Mouse (Mus musculus) kidney, postnatal 10 days (tissue): Measurements from ENCODE around the gene Prr7.

Source experiments
- DNase-seq: peaks from one replicate; pipeline ENCODE4 v3.0.0; 2021; ENCODE audit warnings: mixed read lengths

Prr7 gene

GRCm38 (mm10) chr13:55478036-55478435 is 14.0 kb downstream of the Prr7 start:
- peak; percentile 62 for DNase-seq

- DNase-seq = peak; percentile 33
Measured at GRCm38 (mm10) chr13:55479008-55479407, 14.9 kb downstream of the Prr7 start.

DNA sequence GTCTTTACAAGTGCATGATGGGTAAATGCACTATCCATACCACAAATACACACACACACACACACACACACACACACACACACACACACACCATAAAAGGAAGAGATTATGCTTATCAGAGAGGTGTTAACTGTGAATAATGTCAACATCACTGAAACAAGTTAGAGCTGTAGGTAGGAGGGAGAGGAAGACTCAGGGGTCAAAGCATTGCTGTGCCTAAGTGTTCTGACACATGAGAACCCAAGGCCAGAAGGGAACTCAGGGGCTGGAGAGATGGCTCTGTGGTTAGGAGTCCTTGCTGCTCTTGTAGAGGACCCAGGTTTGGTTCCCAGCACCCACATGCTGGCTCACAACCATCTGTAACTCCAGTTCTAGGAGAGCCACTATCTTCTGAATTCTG is 15.9 kb downstream of the Prr7 start:
- DNase-seq = no peak

DNA sequence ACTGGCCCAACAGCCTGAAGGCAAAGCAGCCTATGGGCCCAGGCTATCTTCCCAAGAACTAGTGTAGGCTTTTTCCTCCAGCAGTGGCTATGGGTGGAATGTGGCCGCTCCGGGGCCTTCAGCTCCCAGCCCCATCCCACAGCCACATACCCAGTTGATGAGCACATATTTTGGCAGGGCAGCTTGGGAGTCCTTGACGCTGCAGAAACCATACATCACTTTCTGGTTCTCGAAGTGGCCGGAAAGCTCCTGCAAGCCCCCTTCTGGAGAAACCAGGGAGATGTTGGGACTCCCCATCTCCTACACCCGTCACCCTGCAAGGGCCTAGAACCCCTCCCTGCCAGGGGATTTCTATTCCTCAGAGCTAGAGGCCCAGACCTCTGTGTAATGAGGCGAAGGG is 18.5 kb downstream of the Prr7 start:
- DNase-seq = peak; percentile 60

DNA sequence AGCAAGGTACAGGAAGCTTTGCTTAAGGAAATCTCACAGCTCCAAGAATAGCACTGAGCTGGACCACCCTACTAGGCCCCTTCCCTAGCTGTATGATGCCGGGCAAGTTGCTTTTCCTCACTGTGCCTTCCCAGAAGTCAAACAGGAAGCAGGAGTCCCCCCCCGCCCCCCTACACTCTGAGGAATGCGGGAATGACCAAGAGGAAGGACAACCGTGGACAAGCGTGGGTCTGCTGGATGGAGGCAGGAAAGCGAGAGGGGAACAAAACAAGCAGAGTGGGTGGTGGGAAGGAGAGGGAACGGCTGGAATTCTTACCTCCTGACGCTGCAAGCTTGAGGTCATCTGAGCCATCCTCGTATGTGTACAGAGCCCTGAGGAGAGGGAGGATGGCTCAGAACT is 19.0 kb downstream of the Prr7 start:
- DNase-seq = peak; percentile 32

DNA sequence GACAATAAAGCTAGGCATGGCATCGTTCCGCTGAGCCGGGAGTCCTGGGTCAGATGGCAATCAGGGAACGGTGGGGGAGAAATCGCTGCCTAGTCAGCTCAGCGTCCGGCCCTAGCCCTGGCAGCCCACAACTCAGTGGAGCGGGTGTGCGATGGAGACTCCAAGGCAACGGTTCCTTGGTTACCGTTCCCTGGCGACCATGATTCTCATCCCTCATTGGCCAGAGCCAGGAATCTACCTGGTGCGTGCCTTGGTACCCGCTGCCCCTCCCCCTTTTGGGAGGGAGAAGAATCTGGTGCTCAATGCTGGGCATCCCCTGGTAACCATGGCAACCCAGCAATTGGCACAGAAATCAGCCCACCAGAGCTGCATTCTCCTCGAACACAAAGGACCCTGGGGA is 19.5 kb downstream of the Prr7 start:
- DNase-seq = peak; percentile 45

DNA sequence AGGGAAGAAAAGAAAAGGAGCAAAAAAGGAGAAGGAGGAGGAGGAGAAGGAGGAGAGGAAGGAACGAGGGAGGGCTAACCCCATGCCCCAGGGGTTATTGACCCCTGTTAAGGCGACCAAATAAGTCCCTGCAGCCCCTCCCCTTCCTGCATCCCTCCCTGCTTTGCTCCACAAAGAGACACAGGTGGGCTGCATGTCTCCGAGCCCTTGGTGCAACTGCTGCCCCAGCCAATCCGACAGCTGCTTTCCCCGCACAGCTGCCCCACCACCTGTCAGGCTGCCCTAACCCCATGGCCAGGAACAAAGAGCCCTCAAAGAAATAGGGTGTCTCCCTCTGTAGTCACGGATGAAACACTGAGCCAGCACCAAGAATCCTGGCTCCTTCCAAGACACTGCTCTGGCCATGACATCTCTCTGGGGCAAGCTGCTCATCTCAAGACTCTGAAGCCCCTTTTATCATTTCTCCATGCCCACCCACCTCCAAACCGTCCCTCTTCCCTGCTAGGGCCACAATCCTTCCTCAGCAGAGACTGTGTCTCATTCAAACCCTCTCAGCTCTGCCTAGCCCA is 20.5 kb downstream of the Prr7 start:
- peak; percentile 11 for DNase-seq

GRCm38 (mm10) chr13:55486029-55486794 is 22.1 kb downstream of the Prr7 start:
- peak; percentile 61 for DNase-seq

GRCm38 (mm10) chr13:55486916-55487577 is 23.0 kb downstream of the Prr7 start:
- DNase-seq = peak; percentile 73

DNA sequence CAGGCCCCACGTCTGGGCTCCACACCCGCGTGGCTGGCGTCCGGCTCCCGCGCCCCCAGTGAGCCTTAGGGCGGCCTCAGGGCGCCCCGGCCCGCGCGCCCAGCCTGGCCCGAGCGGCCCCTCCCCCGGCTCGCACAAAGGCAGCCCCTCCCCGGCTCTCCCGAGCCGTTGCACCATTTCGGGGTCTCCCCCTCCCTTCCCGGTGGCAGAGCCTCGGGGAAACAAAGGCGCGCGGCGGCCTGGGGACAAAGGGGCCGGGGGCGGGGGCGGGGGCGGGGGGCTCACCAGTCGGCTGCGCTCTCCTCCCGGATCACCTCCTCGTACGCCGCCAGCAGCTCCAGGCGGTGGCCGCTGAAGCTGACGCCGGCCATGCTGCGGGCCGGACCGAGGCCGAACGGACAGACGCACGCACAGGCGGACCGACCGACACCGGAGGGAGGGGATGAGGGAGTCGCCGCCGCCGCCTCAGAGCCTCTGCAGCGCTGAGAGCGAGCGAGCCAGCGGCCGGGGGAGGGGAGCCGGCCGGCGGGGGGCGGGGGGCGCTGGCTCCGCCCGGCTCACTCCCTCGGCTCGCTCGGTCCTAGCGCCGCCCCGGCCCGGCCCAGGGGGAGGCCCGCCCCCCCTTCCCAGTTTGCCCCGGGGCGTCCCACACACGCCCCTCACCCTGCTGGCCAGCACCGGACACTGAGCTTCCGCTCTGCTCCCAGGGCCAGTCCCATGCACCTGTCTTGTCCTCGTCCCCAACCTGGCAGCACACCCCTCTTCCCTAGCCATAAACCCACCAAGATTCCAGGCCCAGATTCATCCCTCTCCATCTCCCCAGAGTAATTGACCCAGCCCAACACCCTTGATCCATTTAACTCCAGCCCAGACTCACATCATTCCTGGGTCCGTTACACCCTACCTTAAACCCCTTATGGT is 23.8 kb downstream of the Prr7 start, which contains the start of gene Dbn1:
Gene Dbn1 (minus strand): TSS at position 534 of the 921 bp plus-strand sequence.
- peak; percentile 85 for DNase-seq

DNA sequence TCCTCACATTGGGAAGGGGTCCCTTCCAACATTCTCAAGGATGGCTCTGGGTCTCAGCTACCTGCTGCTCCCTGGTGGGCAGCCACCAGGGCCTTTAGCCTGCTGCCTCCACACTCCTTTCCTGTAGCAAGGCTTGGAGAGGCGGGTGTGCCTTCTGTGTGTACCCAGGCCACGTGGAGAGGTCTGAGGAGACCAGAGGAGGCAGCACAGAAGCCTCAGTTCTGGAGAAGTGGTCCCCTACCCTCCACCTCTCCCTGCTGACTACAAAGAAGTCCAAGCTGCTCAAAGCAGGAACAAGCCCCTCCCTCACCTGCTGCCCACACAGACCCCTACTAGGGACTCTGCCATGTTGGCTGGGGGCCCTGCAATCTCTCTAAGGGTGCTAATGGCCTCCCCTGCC is 30.2 kb downstream of the Prr7 start:
- DNase-seq = peak; percentile 6

DNA sequence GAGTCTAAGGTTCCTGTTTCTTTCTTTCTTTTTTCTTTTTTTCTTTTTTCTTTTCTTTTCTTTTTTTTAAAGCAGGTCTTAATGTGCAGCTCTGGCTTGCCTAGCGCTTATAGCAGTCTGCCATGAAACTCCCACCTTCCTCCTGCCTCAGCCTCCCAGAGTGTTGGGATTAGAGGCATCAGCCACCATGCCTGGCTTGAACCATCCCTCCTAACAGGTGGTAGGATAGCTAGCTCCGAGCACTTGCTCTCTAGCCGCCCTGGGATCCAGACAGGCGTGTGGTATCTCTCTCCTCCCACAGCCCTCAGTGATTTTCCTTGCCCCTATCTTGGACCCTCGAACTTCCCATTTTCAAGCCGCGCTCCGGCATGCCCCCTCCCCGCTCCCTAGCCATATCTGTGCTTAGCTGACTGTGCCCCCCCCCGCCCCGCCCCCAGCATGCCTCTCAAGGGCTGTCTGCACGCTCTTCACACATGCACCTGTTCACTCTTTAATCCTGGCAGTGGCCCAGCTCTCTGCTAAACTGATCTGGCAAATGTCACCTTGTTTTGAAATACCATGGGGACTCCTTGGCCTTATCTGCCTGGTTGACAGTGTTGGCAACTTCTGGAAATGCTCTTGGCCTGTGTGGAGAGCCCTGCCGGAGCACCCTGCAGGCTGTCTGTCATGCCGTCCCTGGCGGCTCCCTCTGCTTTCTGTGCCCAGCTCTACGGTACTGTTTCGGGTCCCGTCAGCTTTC is 31.0 kb downstream of the Prr7 start:
- peak; percentile 40 for DNase-seq

DNA sequence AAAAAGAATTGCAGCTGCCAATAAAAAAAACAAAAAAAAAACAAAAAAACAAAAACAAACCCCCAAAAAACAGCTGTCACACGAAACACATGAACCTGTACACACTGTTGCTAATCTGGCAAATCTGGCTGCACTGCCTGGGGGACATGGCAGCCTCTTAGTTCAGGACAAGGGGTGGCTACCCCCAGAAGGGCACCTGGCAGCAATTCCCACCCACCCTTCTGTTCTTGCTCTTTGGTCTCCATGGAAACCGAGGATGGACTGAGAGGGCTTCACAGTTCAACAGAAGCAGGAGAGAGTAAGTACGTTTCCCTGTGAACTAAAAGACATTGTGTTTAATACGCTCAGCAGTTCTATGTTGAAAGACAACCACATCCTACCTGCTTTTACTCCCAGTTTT is 31.6 kb downstream of the Prr7 start:
- DNase-seq = no peak

DNA sequence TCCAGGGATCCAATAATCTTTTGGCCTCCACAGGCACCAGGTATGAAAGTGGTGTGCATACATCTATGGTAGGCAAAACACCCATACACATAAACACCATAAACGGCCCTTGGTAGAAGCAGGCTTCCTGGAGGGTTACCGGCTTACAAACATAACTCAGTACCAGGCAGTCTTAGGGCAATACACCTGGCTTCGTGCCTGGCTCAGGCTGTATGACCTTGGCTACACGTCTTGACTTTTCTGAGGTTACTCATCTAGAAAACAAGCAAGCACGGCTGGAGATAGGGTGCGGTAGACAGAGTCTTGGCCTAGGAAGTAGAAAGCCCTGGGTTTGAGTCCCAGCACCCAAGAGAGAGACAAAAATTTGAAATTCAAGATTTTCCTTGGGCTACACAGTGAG is 32.6 kb downstream of the Prr7 start:
- DNase-seq = no peak

GRCm38 (mm10) chr13:55498906-55499305 is 34.8 kb downstream of the Prr7 start:
- no peak for DNase-seq

- no peak for DNase-seq
Measured at GRCm38 (mm10) chr13:55500575-55500974, 36.5 kb downstream of the Prr7 start.

DNA sequence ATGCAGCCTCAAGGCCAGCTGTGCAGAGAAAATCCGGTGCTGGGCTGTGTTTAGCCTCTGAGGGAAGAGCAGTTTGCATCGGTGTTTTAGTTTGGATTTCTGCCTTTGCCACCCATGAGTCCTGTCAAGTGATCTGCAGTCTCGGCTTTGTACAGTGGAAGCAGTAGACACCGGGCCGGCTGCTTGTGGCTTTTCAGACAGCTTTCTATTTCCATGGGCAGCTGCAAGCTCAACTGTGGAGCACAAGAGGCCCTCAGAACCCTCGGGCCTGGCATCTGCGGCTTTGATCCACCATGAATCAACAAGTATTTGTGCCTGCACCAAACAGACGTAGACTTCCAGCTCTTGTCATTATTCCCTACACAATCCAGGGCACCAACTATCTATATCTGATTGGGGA is 38.3 kb downstream of the Prr7 start:
- DNase-seq = no peak

DNA sequence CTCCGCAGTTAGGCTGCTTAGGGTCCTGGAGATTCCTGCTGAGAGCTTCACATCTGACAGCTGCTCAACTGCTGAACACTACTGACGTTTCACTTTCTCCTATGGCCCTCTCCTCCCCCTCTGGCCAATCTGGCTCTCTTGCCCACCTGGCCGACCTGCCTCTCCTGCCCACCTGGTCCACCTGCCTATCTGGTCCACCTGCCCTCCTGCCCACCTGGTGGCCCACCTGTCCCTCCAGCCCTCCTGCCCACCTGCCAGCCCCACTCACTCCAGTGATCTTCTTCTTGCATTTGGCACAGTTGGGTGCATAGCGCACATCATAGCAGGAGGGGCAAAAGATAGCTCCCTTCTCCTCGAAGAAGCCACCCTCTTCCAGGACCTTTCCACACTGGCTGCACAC is 40.3 kb downstream of the Prr7 start:
- DNase-seq = no peak

DNA sequence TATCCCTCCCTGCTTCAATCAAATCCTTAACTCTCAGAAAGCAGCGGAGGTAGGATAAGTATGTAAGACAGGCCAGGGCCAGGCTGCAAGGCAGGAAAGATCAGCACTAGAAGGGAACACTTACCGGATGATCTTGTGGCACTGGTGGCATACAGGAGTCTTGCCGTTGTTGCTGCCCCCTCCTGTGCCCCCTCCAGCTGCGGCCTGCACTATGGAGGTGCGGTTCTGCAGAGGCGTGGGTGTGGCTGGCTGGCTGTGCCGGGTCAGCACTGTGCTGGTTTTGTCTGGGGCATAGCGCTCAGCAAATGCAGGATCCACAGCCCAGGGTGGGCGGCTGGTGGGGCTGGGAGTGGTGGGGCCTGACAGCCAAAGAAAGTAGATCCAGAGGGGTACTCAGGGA is 41.7 kb downstream of the Prr7 start:
- DNase-seq = no peak

DNA sequence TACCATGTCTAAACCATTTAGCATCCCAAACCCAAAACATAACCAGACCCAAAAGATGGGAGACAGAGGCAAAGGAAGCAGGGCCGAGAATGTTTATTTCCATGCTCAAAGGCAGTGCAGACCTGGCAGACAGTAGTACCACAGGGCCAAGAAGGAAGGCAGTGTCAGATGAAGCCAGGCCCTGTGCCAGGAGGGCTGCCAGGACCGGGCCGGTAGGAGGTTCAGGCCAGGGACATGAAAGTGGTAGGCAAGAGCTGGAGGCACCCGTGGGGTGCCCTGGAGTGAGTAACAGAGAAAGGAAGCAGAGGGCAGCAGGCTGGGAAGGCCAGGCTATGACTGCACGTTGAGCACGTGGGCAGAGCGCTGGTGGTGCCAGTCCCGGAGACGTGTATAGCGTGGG is 42.6 kb downstream of the Prr7 start:
- DNase-seq = no peak

DNA sequence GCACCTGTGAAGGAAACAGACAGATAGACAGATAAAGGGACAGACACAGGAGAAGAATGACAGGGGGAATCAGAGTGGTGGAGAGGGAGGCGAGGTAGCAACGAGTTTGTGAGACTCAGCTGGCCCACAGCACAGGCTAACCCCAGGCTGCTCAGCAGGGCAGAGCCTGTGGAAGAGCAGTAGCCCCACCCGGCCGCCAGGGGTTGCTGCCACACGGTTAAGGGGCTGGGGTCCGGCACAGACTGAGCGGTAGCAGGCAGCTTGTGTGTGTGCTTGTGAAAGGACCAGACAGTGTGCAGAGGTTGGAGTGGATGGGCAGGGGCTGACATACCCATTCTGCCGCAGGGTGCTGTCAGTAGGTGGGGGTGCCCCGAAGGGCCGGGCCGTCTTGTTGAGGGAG is 43.8 kb downstream of the Prr7 start:
- no peak for DNase-seq

DNA sequence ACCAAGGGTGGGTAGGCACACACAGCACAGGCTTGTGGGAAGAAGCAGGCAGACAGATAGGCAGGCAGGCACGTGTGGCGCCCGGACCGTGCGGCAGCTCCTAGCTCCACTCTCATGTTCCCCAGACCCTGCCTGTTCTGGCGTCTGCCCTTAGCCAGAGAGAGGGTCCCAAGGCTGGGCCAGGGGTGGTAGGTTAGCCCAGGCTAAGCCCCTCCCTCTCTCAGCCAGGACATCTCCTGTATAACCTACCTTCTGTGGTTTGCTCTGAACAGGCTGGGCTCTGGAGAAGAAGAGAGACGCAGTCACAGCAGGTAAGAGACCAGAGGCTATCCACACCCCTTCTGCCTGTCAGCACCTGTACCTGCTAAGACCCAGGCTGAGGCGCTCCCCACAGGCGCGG is 44.5 kb downstream of the Prr7 start:
- no peak for DNase-seq

GRCm38 (mm10) chr13:55510332-55510667 is 46.2 kb downstream of the Prr7 start:
- no peak for DNase-seq
